Mouse (Mus musculus): ENCODE data around the gene Fgd2. TPM values are rescaled to one million over a fixed set of nuclear protein-coding genes. Genes with fewer than 3 reads are reported as not detected.

Gene Fgd2
- polyA plus RNA-seq, 1 experiment = 0.39 TPM

- TF ChIP-seq GATA1 (IDR thresholded peaks at IDR 0.05; ENCODE audit: low read length) = no peak
These were observed 15.4 kb upstream of the Fgd2 start for GRCm38 (mm10) chr17:29345272-29345671.

GRCm38 (mm10) chr17:29346496-29347125 lies 14.1 kb upstream of the Fgd2 start:
- TF ChIP-seq GATA1 (IDR thresholded peaks at IDR 0.05; ENCODE audit: low read length) = no peak

GRCm38 (mm10) chr17:29347126-29347644 lies 13.5 kb upstream of the Fgd2 start:
- TF ChIP-seq GATA1 (IDR thresholded peaks at IDR 0.05; ENCODE audit: low read length) = no peak

- TF ChIP-seq GATA1 (IDR thresholded peaks at IDR 0.05; ENCODE audit: low read length) = no peak
These were observed 13.0 kb upstream of the Fgd2 start, which contains the start of gene Mtch1 for GRCm38 (mm10) chr17:29347645-29348256. Gene Mtch1, minus strand, starts transcription at chr17:29347934.

- no peak for TF ChIP-seq GATA1 (IDR thresholded peaks at IDR 0.05; ENCODE audit: low read length)
These were observed 11.7 kb upstream of the Fgd2 start for GRCm38 (mm10) chr17:29348996-29349395.

- TF ChIP-seq GATA1 (IDR thresholded peaks at IDR 0.05; ENCODE audit: low read length) = no peak
These were observed 5.3 kb upstream of the Fgd2 start for GRCm38 (mm10) chr17:29355461-29355840.

GRCm38 (mm10) chr17:29355841-29356478 lies 4.8 kb upstream of the Fgd2 start:
- TF ChIP-seq GATA1 (IDR thresholded peaks at IDR 0.05; ENCODE audit: low read length) = no peak

GRCm38 (mm10) chr17:29356479-29356856 lies 4.2 kb upstream of the Fgd2 start:
- TF ChIP-seq GATA1 (IDR thresholded peaks at IDR 0.05; ENCODE audit: low read length) = no peak

GRCm38 (mm10) chr17:29356882-29357281 lies 3.8 kb upstream of the Fgd2 start:
- TF ChIP-seq GATA1 (IDR thresholded peaks at IDR 0.05; ENCODE audit: low read length) = no peak

- no peak for TF ChIP-seq GATA1 (IDR thresholded peaks at IDR 0.05; ENCODE audit: low read length)
These were observed 1.8 kb upstream of the Fgd2 start for GRCm38 (mm10) chr17:29358928-29359327.

- TF ChIP-seq GATA1 (IDR thresholded peaks at IDR 0.05; ENCODE audit: low read length) = no peak
These were observed 1.4 kb downstream of the Fgd2 start for GRCm38 (mm10) chr17:29361982-29362691.

- TF ChIP-seq GATA1 (IDR thresholded peaks at IDR 0.05; ENCODE audit: low read length) = no peak
These were observed 2.4 kb downstream of the Fgd2 start for GRCm38 (mm10) chr17:29363109-29363508.

GRCm38 (mm10) chr17:29365105-29365621 lies 4.4 kb downstream of the Fgd2 start:
- TF ChIP-seq GATA1 (IDR thresholded peaks at IDR 0.05; ENCODE audit: low read length) = no peak

GRCm38 (mm10) chr17:29368726-29369125 lies 8.0 kb downstream of the Fgd2 start:
- no peak for TF ChIP-seq GATA1 (IDR thresholded peaks at IDR 0.05; ENCODE audit: low read length)

GRCm38 (mm10) chr17:29370984-29371723 lies 10.4 kb downstream of the Fgd2 start:
- no peak for TF ChIP-seq GATA1 (IDR thresholded peaks at IDR 0.05; ENCODE audit: low read length)
